Mouse (Mus musculus): Measurements from ENCODE around the gene Zfp87. TPM values are rescaled to one million over a fixed set of nuclear protein-coding genes. Genes with fewer than 3 reads are reported as not detected.

Zfp87 gene
- 10 to 100 TPM; 53.6 to 54.3 TPM for polyA plus RNA-seq (2017; shearing (Covaris generic))

- ATAC-seq, result peak; percentile 99
Measured at GRCm38 (mm10) chr13:67525753-67526410, at the start of gene Zfp87, which contains the start of gene Gm26965. Gene Zfp87, minus strand, starts transcription at chr13:67526177. Gene Gm26965, minus strand, starts transcription at chr13:67526151.

GRCm38 (mm10) chr13:67572591-67573189 lies 46.7 kb upstream of the Zfp87 start:
- ATAC-seq, result no peak

DNA sequence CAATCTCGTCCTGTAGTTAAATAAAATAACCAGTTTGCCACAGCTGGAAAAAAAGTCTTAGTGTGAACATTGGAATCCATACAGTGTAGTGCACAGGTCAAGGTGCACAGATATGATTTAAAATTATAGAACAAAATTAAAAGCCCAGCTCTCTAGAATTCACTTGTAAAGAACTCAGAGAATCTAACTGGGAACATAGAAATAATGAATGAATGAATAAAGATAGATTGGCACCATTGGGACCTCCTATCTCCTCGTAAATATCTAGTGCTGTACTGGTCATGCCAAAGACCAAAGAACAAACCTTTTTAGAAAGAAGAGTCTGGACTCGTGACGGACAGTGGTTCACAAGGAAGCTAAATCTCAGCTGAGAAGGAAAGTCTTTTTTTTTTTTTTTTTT lies 27.8 kb upstream of the Zfp87 start, which contains the start of gene Zfp748:
Zfp748 (minus strand) TSS at position 101 of the 400 bp plus-strand sequence.
- ATAC-seq, result no peak

GRCm38 (mm10) chr13:67552505-67553346 lies 26.7 kb upstream of the Zfp87 start:
- ATAC-seq, result peak; percentile 99

DNA sequence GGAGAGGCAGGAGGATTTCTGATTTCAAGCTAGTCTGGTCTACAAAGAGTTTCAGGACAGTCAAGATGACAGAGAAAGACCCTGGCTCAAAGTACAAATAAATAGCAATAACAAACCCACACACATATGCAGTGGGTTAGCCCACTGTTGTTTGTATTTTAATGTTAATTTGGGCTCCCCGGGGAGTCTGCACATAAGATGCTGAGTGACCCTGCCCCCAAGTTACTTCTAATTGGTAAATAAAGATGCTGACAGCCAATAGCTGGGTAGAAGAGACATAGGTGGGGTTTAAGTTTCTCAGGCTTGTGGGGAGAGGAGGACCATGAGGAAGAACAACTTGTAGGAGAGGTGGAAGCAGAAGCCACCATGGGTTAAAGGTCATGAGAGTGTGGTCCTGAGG lies 20.0 kb upstream of the Zfp87 start:
- no peak for ATAC-seq

GRCm38 (mm10) chr13:67527049-67527730 lies 1.2 kb upstream of the Zfp87 start:
- no peak for ATAC-seq

GRCm38 (mm10) chr13:67500908-67501307 lies 25.1 kb downstream of the Zfp87 start:
- peak; percentile 3 for ATAC-seq

- ATAC-seq, result peak; percentile 98
Measured at GRCm38 (mm10) chr13:67500084-67500719, 25.8 kb downstream of the Zfp87 start, which contains the start of gene Zfp58. Gene Zfp58, minus strand, starts transcription at chr13:67500555.

GRCm38 (mm10) chr13:67495631-67496030 lies 30.3 kb downstream of the Zfp87 start:
- no peak for ATAC-seq

GRCm38 (mm10) chr13:67484424-67484811 lies 41.6 kb downstream of the Zfp87 start:
- ATAC-seq, result peak; percentile 28

DNA sequence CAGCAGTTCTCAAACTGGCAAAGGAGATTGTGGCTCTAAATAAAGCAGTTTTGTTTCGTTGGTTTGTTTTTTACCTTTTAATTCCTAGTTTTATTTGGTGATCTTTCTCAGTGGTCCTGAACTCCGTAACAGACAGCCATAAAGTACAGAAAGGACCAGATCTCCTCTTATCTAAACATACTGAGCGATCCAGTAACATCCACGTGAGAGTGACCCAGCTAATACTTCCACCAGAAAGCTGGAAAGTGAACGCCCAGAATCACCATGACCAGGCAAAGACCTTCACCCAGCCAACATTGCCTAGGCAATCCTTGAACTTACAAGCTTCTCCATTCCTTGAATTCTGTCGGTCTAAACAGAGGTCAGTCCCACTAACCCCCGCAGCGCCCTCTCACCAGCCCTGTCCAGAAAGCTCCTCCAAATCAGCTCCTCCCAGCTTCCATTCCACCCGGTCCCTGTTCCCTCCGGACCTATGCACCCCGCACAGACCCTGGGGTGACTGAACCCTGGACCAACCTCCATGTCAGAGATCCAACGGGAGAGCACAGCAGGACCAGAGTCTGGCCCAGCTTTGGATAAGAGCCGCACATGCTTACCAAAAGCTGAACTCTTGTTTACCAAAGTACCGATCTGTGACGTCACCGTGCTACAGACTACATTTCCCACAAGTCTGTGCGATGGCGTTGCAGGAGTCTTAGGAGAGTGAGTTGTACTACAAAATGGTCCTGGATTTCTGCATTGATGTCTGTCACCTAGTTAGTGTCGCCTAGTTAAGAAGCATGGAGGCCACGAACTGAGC lies 42.2 kb downstream of the Zfp87 start, which contains the start of gene Zfp874b:
Zfp874b (minus strand) TSS at position 634 of the 799 bp plus-strand sequence.
- peak; percentile 98 for ATAC-seq

DNA sequence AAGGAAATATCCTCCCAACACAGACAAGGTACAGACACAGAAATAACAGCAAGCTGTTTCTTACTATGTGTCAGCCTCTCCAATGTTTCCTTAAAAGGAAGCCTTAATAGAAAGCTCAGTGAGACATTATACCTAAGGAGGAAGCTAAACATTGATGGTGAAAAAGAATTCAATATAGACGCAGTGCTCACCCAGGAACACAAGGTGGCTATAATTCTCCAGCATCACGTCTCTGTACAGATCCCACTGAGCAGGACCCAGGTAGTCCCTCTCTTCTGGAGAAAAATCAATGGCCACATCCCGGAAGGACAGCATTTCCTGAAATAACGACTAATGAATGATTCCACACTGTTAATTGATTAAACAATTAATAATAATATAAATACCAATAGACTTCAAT lies 44.4 kb downstream of the Zfp87 start:
- no peak for ATAC-seq

DNA sequence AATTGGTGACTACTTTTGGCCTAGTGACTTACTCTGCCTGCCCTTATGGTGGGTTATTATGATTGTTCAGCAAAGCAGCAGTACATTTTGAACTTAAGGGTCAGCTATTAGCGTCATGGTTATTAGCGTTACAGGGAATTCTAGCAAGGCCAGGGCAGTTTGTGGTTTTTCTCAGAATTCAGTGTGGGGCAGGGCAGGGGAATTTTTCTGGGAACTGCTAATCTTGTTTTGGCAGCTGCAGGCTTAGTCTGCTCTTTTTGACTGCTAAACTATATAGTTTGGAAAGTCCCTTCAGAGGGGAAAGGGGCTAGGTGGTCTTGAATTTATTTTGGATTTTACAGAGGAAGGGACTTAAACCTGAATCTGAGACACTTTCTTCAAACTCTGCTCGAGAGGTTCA lies 56.7 kb downstream of the Zfp87 start:
- ATAC-seq, result no peak

Other genes with a start within 250 kb of the Zfp87 start
- 1 to 10 TPM in 1 of 2 experiments, under 1 TPM in 1; 0.96 to 1.5 TPM for gene Zfp458, start 247.7 kb downstream of the Zfp87 start, polyA plus RNA-seq (2017; shearing (Covaris generic))
- gene Zfp457, start 219.7 kb downstream of the Zfp87 start, polyA plus RNA-seq (2017; shearing (Covaris generic)), result 1 to 10 TPM in 1 of 2 experiments, under 1 TPM in 1; 0.72 to 1.5 TPM
- 1 to 10 TPM; 6.9 to 7.7 TPM for gene Zfp595, start 193.6 kb downstream of the Zfp87 start, polyA plus RNA-seq (2017; shearing (Covaris generic))
- gene Gm28044, start 165.6 kb downstream of the Zfp87 start, polyA plus RNA-seq (2017; shearing (Covaris generic)), result 1 to 10 TPM in 1 of 2 experiments, not detected in 1; 2.0 TPM
- 1 to 10 TPM; 2.4 to 2.7 TPM for gene Zfp953, start 165.6 kb downstream of the Zfp87 start, polyA plus RNA-seq (2017; shearing (Covaris generic))
- gene Gm28041, start 150.4 kb downstream of the Zfp87 start, polyA plus RNA-seq (2017; shearing (Covaris generic)), result 1 to 10 TPM; 1.0 to 1.1 TPM
- 1 to 10 TPM; 4.2 to 7.7 TPM for gene Zfp456, start 150.4 kb downstream of the Zfp87 start, polyA plus RNA-seq (2017; shearing (Covaris generic))
- gene Zfp429, start 126.4 kb downstream of the Zfp87 start, polyA plus RNA-seq (2017; shearing (Covaris generic)), result 10 to 100 TPM; 21.8 to 24.6 TPM
- 1 to 10 TPM; 2.3 to 2.4 TPM for gene Zfp459, start 104.8 kb downstream of the Zfp87 start, polyA plus RNA-seq (2017; shearing (Covaris generic))
- 10 to 100 TPM; 14.1 to 19.7 TPM for gene Zfp874a, start 74.6 kb downstream of the Zfp87 start, polyA plus RNA-seq (2017; shearing (Covaris generic))
- 10 to 100 TPM; 15.5 TPM for gene Zfp874b, start 41.9 kb downstream of the Zfp87 start, polyA plus RNA-seq (2017; shearing (Covaris generic))
- 10 to 100 TPM; 18.0 to 18.7 TPM for gene Zfp58, start 25.6 kb downstream of the Zfp87 start, polyA plus RNA-seq (2017; shearing (Covaris generic))
- 1 to 10 TPM; 1.0 to 2.2 TPM for gene Gm26965, start within 50 bp of the Zfp87 start, polyA plus RNA-seq (2017; shearing (Covaris generic))
- gene Zfp748, start 27.7 kb upstream of the Zfp87 start, polyA plus RNA-seq (2017; shearing (Covaris generic)), result 10 to 100 TPM; 19.6 TPM
- 1 to 10 TPM; 7.5 to 9.8 TPM for gene Zfp729b, start 83.5 kb upstream of the Zfp87 start, polyA plus RNA-seq (2017; shearing (Covaris generic))
- gene Gm49345, start 111.6 kb upstream of the Zfp87 start, polyA plus RNA-seq (2017; shearing (Covaris generic)), result 1 to 10 TPM; 5.1 to 5.4 TPM
- 10 to 100 TPM in 1 of 2 experiments, 1 to 10 TPM in 1; 8.0 to 13.1 TPM for gene Zfp729a, start 111.6 kb upstream of the Zfp87 start, polyA plus RNA-seq (2017; shearing (Covaris generic))
- 10 to 100 TPM; 18.9 to 21.8 TPM for gene Zfp738, start 160.9 kb upstream of the Zfp87 start, polyA plus RNA-seq (2017; shearing (Covaris generic))
- 1 to 10 TPM; 7.6 TPM for gene Zfp65, start 203.0 kb upstream of the Zfp87 start, polyA plus RNA-seq (2017; shearing (Covaris generic))
- gene Zfp85, start 229.1 kb upstream of the Zfp87 start, polyA plus RNA-seq (2017; shearing (Covaris generic)), result 10 to 100 TPM; 14.1 to 16.6 TPM

All from CD4-positive, CD25-positive, alpha-beta regulatory T cell, adult 4 months (primary cell).